Mouse (Mus musculus): ENCODE results near the gene Sh3bgrl2.

The Sh3bgrl2 gene

GRCm38 (mm10) chr9:83628669-83629612 is 80.8 kb downstream of the Sh3bgrl2 start:
- DNase-seq (ENCODE audit: low spot score in 2 of 2): no peak

DNA sequence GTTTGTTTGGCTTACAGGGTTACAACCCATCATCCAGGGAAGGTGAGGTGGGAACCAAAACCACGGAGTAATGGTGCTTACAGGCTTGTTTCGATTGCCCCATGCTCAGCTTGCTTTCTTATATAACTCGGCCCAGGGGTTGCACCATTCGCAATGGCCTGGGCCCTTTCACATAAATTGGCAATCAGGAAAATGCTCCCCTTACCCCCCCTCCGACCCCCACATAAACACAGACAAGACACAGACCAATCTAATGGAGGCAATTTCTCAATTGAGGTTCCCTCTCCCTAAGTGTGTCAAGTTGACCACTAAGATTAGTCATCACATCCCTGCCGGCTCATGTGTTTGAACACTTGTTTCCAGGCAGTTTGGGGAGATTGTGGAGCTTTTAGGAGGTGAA is 82.2 kb downstream of the Sh3bgrl2 start:
- DNase-seq (ENCODE audit: low spot score in 2 of 2): no peak

DNA sequence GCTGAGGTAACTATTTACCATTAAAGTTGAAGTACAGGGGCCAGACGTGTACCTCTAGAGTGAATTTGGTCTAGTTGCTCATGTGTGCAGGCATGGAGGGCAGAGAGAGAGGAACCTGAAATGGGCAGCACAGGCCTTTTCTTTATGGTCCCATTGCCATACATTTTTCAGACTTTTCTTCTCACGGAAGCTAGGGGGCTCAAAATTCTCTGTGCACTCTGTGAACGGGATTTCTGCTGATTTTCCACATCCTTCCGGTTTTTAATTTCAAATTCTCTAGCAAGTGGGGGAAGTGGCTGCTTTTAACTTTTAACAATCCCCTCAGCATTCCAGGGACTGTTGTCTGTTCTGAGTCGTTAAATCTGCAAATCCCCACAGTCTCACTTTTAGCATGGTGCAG is 83.8 kb downstream of the Sh3bgrl2 start:
- DNase-seq (ENCODE audit: low spot score in 2 of 2): no peak

DNA sequence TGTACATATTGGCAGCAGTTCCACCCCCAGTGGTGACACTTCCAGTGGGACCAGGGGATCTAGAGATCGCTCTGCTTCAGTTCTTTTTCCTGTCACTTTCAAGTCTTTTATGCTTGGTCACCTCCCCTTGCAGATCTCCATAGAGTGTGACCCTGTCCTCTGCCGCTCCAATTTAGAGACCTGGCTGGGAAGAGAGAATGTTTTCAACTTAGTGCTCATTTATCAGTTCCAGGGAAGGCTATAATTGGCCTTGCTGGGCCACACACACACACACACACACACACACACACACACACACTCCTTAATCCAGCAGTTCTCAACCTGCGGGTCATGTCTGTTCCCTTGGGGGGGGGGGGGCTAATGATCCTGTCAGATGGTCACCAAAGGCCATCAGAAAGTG is 86.6 kb downstream of the Sh3bgrl2 start:
- no peak for DNase-seq (ENCODE audit: low spot score in 2 of 2)

DNA sequence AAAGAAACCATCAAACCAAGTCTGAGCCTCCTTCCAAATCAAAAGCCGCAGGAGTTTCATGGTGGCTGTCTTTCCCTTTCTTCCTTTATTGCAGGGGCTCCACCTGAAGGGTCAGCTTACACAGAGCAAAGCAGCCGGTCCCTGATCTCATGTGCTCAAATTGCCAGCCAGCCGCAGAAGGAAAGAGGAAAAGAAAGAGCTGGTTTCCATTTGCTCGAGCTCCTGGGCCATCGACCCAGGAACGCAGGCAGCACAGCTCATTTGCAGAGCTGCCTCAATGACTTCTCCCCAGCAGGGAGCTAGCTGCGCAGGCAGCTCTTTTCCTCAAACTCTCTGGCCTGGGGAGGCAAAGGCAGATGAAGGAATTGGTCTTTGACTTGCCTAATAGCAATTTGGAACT is 87.9 kb downstream of the Sh3bgrl2 start:
- no peak for DNase-seq (ENCODE audit: low spot score in 2 of 2)

GRCm38 (mm10) chr9:83643139-83643538 is 95.0 kb downstream of the Sh3bgrl2 start:
- DNase-seq (ENCODE audit: low spot score in 2 of 2): no peak

DNA sequence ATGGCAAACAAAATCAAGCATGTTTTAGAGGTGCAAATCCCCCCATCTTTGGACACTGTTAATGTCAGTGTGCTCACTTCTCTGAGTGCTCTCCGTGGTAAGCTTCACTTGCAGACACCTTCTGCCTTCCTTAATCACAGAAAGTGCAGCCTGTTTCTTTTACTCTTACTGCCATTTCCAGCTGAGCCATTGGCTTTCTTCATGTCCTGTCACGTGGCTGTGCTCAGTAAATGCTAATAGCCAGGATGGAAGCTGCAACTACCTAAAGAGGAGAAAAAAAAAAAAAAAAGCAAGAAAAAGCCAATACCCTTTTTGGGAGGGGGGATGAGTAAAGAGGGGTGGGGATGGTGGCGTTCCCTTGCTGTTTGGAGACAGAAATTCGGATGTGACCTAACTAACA is 95.7 kb downstream of the Sh3bgrl2 start:
- no peak for DNase-seq (ENCODE audit: low spot score in 2 of 2)

DNA sequence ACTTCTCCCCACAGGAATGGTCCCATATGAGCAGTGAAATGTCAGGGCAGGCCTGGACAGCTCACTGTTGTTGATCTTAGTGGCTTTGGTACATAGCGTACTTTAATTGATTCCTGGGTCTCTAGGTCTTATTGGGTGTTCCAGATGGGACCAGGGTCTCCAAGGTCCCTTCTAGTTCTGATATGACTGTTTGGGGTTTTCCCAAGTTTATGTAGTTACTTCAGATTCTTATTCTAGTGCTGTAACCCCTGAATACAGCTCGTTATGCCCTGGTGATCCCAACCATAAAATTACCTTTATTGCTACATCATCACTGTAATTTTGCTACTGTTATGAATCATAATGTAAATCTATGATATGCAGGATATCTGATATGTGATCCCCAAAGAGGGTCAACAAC is 98.1 kb downstream of the Sh3bgrl2 start:
- DNase-seq (ENCODE audit: low spot score in 2 of 2): no peak

- peak in 1 of 2 experiments; percentile 40 for DNase-seq (ENCODE audit: low spot score in 2 of 2)
These were observed 98.6 kb downstream of the Sh3bgrl2 start for GRCm38 (mm10) chr9:83646691-83647090.

- DNase-seq (ENCODE audit: low spot score in 2 of 2): no peak
These were observed 100.0 kb downstream of the Sh3bgrl2 start for GRCm38 (mm10) chr9:83647919-83648705.

DNA sequence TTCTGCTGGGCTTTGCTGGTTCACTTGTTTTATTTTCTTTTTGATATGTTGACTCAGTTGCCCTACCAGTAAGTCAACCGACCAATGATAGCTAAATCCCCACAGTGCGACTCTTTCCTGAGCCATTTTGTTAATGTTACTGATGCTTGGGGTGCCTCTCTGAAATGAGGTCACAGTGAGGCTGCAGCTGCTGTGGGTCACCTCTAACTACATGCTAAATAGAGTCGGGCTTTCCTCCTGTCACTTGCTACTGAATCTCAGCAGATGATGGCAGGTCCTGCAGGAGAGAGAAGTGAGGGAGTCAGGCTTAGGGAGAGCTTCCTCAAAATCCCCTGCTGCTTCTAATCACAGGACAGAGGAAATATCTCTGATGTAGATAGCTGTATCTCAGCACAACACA is 100.6 kb downstream of the Sh3bgrl2 start:
- DNase-seq (ENCODE audit: low spot score in 2 of 2): no peak

DNA sequence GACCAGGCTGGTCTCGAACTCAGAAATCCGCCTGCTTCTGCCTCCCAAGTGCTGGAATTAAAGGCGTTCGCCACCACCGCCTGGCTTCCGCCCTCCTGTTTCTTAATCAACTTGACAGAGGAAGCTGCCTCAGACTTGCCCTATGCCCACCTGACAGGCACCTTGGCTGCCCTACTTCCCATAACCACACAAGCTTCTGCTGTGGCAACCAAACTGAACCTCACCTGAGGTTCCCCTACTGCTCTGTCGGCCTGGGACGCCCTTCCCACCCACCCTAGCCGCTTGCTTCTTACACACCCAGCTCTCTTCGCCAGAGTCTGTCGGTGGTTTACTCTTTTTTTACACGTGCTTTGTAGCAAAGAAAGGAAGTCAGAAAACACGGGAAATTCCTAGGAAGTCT is 103.9 kb downstream of the Sh3bgrl2 start:
- DNase-seq (ENCODE audit: low spot score in 2 of 2): no peak

GRCm38 (mm10) chr9:83652590-83653172 is 104.6 kb downstream of the Sh3bgrl2 start:
- no peak for DNase-seq (ENCODE audit: low spot score in 2 of 2)

DNA sequence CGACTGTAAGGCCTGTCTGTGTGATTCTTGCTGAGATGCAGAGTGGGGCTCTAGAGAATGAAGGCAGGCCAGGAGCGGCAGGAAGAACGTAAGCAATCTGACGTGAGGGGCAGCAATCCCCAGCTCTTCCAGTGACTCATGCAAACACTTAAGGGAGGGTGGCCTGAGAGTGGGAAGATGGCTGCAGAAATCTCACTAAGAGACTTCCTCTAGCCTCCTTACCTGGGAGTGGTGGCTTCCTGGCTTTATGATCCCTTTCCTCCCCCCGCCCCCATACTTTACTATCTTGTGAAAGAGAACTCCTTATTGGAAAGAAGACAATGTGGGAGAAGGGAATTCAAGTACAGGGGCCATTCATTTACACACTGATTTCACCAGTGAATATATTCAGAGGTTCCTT is 106.5 kb downstream of the Sh3bgrl2 start:
- DNase-seq (ENCODE audit: low spot score in 2 of 2): no peak

- DNase-seq (ENCODE audit: low spot score in 2 of 2): no peak
These were observed 109.0 kb downstream of the Sh3bgrl2 start for GRCm38 (mm10) chr9:83656960-83657651.

- peak in 1 of 2 experiments; percentile 31 for DNase-seq (ENCODE audit: low spot score in 2 of 2)
These were observed 109.5 kb downstream of the Sh3bgrl2 start for GRCm38 (mm10) chr9:83657652-83658002.

- DNase-seq (ENCODE audit: low spot score in 2 of 2): no peak
These were observed 111.0 kb downstream of the Sh3bgrl2 start for GRCm38 (mm10) chr9:83659081-83659480.

DNA sequence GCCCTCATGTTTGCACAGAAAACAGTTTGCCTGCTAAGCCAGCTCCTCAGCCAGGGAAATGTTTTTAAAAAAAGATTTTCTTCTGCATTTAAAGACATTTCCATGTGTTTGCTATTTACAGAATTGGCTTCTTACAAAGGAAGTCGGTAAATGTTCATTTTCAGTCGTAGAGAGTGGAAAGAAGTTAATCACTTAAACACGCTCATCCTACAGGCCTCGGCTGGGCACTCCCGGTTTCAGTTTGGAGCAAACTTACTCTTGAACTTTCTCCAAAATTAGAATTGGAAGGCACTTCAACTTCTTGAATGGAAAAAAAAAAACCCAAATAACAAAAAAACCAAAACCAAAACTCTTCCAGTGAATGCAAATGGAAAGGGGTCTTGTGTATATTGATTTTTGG is 113.7 kb downstream of the Sh3bgrl2 start:
- DNase-seq (ENCODE audit: low spot score in 2 of 2): no peak

DNA sequence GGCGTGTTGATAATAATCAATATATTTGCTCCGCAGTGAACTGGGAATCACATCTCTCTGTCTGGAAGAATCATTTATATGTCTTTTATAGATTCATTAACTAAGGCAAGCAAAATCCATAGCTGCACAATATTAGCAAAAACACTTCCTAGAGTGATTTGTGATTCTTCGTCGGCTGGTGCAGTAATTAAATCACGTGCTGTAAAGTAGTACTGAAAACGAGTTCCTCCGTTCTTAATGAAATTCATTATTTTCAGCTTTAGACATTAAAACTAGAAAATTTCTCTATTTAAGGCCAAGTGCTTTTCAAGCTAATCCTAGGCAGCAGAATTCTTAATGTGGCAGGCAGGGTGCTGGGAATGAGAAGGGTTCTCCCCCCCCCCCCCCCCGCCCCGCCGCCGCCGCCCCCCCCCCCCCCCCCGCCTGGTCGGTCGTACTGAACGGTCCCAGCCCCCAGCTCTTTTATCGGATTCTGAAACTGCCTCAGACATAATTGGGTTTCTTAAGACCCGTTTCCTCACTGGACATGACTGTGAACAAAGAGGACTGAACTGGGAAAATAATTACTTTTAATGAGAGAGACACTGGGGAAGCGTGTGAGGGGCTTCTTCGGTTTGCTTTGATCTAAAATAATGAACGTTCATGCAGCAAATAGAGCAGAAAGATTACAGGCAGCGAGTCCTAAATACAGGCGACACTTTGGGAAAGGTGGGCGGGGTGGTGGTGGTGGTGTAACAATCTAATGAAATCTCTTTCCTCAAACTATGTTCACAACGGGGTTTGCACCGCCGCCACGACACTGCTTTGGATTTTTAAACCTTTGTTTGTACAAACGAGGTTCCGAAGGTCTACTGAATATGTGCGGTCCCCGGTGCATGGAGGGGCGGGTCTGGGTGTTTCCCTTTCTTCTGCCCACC is 116.1 kb downstream of the Sh3bgrl2 start:
- peak; percentile 39 to 41 for DNase-seq (ENCODE audit: low spot score in 2 of 2)

DNA sequence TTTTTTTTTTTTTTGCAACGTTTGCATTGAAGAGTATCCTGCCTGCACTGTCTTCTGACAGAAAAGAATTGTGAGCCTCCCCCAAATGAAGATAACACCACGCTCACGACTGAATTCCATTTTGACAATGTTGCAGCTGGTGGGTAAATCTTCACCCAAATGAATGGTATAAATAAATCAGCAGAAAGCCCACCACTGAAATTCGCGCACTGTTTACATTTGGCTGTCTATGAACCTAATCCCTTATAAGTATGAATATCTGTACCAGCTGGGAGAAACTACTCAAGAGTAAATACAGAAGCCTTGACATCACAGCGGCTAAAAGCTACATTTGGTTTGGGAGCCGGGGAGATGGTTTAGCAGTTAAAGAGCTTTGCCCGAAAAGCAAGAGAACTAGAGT is 116.8 kb downstream of the Sh3bgrl2 start:
- no peak for DNase-seq (ENCODE audit: low spot score in 2 of 2)

DNA sequence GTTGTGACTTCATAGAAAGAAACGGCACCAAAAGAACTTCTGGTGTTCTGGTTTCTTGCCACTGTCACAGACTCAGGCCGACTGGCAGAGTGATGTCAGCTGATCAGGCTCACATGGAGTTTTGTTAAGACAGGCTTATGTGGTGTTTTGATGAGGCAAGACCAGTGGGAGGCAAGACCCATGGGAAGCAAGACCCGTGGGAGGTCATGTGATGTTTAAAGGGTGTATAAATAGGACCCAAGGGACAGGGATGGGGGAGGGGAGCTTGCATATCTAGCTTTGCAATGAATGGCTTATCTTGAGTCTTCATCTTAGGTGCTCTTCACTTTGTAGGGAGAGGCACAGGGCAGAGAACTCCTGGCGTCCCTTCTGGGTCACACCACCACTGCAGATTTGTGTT is 118.9 kb downstream of the Sh3bgrl2 start:
- DNase-seq (ENCODE audit: low spot score in 2 of 2): no peak

All from right cerebral cortex, postnatal 10 days (tissue).